Mouse (Mus musculus): Measurements from ENCODE around the gene Jam3.
"Not testable (repeated sequence)": the region's sequence is repeated elsewhere in the genome, so short reads cannot be mapped to it uniquely, and the experiment has no call there.

The Jam3 gene

DNA sequence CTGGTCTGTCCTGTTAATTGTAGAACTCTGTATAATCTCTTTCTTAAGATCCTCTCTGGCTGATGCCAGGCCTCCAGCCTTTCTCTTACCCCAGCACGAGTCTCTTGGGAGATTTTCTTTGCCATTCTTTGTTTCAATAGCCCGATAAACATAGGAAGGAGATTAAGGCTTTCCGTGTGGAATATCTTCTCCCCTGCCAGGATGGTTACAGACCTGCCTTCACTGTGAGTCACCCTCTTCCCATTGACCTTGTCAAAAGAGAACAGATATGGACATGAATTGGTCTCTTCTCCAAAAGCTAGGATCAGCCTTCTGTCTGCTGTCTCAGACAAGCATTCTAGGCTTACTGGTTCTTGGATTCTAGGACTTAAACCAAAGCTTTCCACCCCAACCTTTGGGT is 15.5 kb upstream of the Jam3 start:
- no peak for DNase-seq (ENCODE audit: low read depth, low spot score)

GRCm38 (mm10) chr9:27166981-27167380 is 11.8 kb upstream of the Jam3 start:
- no peak for DNase-seq (ENCODE audit: low read depth, low spot score)

- DNase-seq (ENCODE audit: low read depth, low spot score): no peak
These were observed 10.4 kb upstream of the Jam3 start for GRCm38 (mm10) chr9:27165596-27165995.

DNA sequence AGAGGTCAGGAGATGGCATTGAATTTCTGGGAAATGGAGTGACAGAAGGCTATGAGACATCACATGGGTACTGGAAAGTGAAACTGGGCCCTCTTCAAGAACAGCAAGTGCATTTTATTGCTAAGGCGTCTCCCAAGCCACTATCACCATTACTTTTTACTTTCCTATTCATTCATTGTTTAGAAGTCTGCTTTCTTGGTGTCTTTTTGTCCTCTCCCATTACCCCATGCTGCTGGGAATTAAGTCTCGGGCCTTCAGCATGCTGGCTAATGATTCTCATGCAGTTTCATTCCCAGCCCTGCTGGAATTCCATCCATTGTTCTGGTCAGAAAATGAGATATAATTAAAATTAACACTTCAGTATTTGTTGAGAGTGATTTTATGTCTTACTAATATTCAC is 9.7 kb upstream of the Jam3 start:
- DNase-seq (ENCODE audit: low read depth, low spot score): no peak

DNA sequence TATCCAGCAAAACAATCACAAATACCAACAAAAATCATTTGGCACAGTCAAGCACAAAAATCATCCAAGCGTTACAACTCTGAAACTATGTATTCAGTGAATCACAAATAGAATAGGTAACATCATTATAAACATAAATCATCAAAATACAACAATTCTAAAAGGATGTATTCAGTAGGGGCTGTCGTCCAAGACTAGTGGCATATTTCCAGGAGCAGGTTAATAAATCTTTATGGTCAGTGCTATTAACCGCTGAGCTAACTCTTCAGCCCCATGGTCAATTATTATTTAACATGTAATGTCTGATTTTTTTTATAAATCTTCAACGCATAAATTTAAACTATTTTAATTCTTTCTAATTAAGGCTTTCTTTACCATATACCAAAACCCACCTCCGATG is 8.4 kb upstream of the Jam3 start:
- not testable (repeated sequence) for DNase-seq (ENCODE audit: low read depth, low spot score)

DNA sequence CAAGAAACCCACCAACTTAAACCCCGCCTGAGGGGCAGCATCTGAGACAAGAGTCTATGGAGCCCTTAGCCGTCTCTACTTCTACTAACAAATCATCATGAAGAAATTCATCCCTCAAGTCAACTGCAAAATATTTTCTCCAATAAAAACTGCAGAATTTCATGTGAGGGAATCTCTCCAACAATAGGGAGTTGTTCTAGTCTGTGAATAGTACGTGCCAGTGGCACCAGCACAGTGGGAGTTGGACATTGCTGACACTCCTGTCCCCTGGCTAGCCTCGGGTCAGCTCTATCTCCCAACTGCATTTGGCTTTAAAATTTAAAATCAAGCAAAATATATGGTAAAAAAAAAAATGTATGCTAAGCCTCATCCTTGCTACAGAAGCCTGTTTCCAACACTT is 1.4 kb downstream of the Jam3 start:
- no peak for DNase-seq (ENCODE audit: low read depth, low spot score)

DNA sequence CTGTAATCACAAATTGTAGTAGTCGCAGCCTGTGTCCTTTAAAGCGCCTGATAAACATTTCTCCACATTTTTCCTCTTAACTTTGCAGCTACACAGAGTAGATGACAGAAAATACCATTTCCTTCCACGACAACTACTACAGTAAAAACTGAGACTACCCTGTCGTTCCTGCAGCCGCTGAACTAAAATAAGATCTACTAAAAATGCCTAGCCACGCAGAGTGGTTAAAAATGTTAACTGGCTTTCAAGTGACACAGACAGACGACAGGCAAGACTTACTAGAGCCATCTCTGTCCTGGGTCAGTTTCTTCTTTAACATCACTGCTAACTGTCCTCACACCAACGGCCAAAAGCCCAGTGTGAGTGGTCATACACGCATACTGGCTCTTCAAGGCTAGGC is 5.4 kb downstream of the Jam3 start:
- DNase-seq (ENCODE audit: low read depth, low spot score): no peak

- no peak for DNase-seq (ENCODE audit: low read depth, low spot score)
These were observed 6.4 kb downstream of the Jam3 start for GRCm38 (mm10) chr9:27148631-27149471.

- no peak for DNase-seq (ENCODE audit: low read depth, low spot score)
These were observed 7.3 kb downstream of the Jam3 start for GRCm38 (mm10) chr9:27147946-27148345.

GRCm38 (mm10) chr9:27146826-27147225 is 8.4 kb downstream of the Jam3 start:
- peak; percentile 56 for DNase-seq (ENCODE audit: low read depth, low spot score)

GRCm38 (mm10) chr9:27144996-27145395 is 10.2 kb downstream of the Jam3 start:
- no peak for DNase-seq (ENCODE audit: low read depth, low spot score)

DNA sequence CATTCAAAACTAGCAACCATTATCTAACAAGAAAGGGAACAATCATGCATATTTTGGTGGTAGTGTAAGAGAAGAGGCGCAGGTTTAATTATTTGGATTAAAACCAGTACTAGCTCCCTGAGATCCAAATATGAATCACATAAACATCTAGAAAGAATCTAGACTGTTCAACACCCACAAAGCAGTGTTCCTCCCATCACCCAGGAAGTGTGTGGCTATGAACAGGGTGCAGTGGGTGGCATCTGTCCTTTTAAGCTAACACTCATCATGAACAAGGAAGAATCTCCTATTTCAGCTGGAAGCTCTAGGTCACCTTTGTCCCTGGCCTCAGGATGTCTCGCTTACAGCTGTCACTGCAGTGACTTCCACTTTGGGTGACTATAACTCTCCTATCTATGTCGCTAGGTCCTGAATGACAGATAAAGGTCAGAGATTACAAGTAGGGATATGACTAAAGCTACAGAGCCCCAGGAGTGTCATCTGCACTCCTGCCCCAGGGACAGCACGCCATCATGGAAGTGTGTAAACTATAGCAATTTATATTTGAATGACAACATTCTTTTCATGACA is 10.9 kb downstream of the Jam3 start:
- DNase-seq (ENCODE audit: low read depth, low spot score): no peak

DNA sequence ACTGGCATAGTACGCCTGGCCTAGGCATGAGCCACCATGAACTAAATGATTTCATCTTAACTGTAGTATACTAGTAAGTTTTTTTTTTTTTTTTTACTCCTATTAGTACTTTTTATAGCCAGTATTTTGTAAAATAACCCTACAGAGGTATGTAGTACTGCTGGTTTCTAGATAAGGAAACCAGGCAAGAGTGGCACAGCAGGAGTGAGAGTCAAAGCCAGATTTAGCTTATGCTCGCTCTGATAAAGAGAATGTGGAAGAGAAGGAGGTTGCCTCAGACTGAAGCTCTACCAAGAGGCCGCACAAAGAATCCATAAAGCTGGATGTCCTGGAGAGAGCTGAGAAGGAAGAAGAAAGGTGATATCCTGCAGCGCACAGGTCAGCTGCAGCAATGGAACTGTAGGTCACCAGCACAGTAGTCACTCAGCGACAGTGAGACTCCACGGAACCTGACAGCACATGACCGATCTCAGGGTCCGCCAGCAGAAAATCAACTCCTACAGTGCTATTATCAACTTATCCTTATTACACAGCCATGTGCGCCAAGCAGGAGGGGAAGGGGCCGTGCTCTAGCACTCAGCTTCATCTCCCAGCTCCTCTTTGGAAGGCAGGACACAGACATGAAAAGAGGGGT is 14.7 kb downstream of the Jam3 start:
- DNase-seq (ENCODE audit: low read depth, low spot score): no peak

- no peak for DNase-seq (ENCODE audit: low read depth, low spot score)
These were observed 18.6 kb downstream of the Jam3 start for GRCm38 (mm10) chr9:27136651-27137050.

DNA sequence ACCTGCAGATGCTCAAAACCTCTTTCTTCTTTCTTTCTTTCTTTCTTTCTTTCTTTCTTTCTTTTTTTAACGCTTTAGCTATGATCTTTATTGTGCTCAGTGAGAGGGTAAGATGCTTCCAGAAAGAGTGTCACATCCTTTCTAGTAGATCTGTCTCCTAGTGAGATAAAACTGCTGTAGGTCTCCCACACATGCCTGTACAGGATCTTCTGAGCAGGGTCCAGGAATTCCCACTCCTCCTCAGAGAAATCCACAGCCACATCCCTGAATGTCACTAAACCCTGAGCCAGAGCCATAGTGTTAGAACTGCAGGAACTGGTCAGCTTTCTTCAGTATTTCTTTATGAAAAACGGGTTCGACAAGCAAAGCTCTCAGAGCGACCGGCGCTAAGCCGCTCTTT is 19.8 kb downstream of the Jam3 start:
- DNase-seq (ENCODE audit: low read depth, low spot score): no peak

GRCm38 (mm10) chr9:27134410-27134809 is 20.8 kb downstream of the Jam3 start:
- DNase-seq (ENCODE audit: low read depth, low spot score): peak; percentile 67

DNA sequence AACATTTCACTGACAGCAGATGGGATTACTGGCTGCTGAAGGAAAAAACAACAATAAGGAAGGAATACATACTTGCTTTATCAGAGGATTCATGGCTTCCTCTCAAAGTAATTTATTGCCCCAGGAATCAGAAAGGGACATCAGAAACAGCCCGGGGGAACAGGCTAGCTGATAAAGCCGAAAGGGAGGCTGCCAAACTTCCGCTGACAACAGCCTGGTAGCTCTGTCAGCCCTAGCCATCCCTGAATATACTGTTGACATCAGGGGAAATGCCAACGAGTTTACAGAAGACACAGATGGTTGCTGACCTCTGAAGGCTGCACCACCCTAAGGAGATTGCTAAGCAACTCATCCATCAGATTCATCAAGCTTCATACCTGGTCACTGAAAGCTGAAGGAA is 26.6 kb downstream of the Jam3 start:
- no peak for DNase-seq (ENCODE audit: low read depth, low spot score)

- no peak for DNase-seq (ENCODE audit: low read depth, low spot score)
These were observed 28.7 kb downstream of the Jam3 start for GRCm38 (mm10) chr9:27126543-27126942.

- no peak for DNase-seq (ENCODE audit: low read depth, low spot score)
These were observed 29.8 kb downstream of the Jam3 start for GRCm38 (mm10) chr9:27125450-27125849.

DNA sequence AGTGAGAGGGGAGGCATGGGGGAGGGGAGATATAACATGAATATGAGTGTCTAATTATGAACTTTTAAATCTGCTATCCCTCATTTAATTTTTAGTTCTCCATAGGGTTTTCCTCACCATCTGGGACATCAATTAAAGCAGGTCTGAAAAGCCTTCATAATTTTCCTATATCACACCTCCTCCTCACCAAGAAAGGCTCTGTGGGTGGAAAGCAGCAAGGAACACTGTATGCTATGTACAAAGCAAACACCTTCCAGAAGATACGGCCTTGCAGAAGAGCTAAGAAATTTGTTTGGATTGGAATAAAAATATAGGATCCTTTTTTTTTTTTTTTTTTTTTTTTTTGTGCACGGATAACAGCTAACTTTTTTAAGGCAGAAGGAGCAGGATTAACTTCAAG is 31.3 kb downstream of the Jam3 start:
- no peak for DNase-seq (ENCODE audit: low read depth, low spot score)

- no peak for DNase-seq (ENCODE audit: low read depth, low spot score)
These were observed 32.3 kb downstream of the Jam3 start for GRCm38 (mm10) chr9:27122963-27123362.

DNA sequence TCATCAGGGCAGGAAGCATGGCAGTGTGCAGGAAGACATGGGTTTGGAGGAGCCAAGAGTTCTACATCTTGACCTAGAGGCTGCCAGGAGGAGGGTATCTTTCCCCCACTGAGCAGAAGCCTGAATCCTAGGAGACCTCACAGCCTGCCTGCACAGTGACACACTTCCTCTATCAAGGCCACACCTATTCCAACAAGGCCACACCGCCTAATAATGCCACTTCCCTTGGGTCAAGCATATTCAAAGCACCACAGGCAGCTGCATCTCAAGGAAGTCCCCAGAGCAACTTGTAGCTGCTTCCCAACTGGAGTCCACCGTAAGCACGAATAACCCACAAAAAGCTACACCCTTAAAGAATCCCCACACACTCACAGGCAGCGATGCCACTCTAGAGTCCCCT is 33.1 kb downstream of the Jam3 start:
- DNase-seq (ENCODE audit: low read depth, low spot score): no peak

DNA sequence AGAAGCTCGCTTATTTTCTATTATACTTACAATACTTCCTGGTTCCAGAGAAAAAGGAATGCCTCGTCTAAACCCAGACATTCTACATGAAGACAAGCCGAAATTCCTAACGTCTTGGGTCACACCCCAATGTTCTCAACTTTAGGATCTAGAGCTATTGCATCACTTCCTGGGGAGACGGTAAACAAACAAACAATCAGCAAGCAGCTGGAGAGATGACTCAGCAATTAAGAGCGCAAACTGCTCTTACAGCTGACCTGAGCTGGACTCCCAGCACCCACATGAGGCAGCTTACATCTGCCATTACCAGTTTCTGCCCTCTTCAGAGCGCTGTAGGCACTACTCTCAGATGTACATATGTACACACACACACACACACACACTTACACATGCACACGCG is 34.0 kb downstream of the Jam3 start:
- DNase-seq (ENCODE audit: low read depth, low spot score): no peak
